Mouse (Mus musculus) C2C12 (cell line): ENCODE data around the gene Gm28539.

Source experiments
- CTCF ChIP-seq: IDR thresholded peaks from one replicate; pipeline ENCODE4 v1.5.1; 2011; ENCODE audit not compliant: control insufficient read depth, insufficient read depth, insufficient read length
- FOSL1 ChIP-seq: IDR thresholded peaks from one replicate; pipeline ENCODE4 v1.8.0; 2011; ENCODE audit warnings: mild to moderate bottlenecking, low read length; ENCODE audit not compliant: poor library complexity, insufficient read depth, severe bottlenecking
- MAX ChIP-seq: IDR thresholded peaks from one replicate; pipeline ENCODE4 v1.6.1; 2011; ENCODE audit warnings: mild to moderate bottlenecking, control low read depth
- MYOG ChIP-seq: IDR thresholded peaks from one replicate; pipeline ENCODE4 v1.6.1; 2011; ENCODE audit not compliant: control insufficient read depth, insufficient read length; ENCODE audit errors: extremely low read depth
- USF1 ChIP-seq: IDR thresholded peaks from one replicate; pipeline ENCODE4 v1.6.1; 2011; ENCODE audit warnings: low read depth, mild to moderate bottlenecking, control low read depth, moderate library complexity

DNA sequence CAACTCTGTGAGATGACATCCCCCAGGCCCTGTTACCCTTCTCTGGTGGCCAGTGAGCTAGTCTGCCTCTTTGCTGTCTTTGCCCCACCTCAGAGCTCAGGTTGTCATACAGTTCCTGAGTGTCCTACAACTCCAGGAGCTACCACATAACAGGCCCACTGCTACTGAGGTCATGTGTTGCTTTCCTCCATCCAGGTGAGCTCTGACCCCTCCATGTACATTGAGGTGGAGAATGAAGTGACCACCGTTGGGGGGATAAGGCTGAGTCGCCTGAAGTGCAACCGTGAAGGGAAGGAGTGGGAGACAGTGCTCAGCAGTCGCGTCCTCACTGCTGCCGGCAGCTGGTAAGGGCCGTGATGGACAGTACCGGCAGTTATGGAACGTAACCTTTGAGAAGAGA lies 112.6 kb downstream of the Gm28539 start:
- TF ChIP-seq CTCF (no peak), MAX (no peak), USF1 (no peak), FOSL1 (no peak), MYOG (no peak)
